21 mouse cellular contexts compared by ENCODE assay signal in the genomic region with DNA sequence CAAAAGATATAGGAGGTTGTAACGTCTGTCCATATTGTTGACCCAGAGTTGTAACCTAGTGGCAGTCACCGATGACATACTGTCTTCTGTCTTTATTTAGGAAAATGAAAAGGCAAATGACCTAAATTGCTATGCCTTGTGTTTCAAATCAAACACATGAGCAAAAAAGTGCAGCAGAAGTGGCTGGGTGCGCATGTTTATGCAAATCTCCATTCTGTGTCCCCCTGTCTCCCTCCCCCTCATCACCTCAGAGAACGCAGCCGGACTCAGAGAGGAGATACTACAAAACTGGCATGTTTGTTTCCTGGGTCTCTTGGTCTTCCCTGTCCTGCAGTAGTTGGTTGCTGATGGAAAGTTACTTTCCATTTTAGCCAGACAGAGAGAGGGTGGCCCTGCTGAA.
"Had no signal": no experiment of that assay in that cellular context is flagged by ENCODE, and none has a peak within 500 bp of the region (broad histone marks: within the 10 kb centered on the region; RNA-seq: fewer than 3 reads in every experiment).

No protein-coding gene starts in this region.

- H3K36me3 ChIP-seq: intestine, embryonic 15.5 days; kidney, embryonic 15.5 days; neural tube, embryonic 12.5 days; neural tube, embryonic 15.5 days had no signal

- H3K27ac ChIP-seq: intestine, embryonic 15.5 days; kidney, embryonic 15.5 days; left cerebral cortex, adult 2 months; liver, embryonic 14.5 days; neural tube, embryonic 12.5 days; neural tube, embryonic 15.5 days had no signal

- H3K4me2 ChIP-seq: intestine, embryonic 15.5 days; kidney, embryonic 15.5 days; midbrain, embryonic 11.5 days; neural tube, embryonic 12.5 days; neural tube, embryonic 15.5 days had no signal

- H3K9me3 ChIP-seq: intestine, embryonic 15.5 days; kidney, embryonic 15.5 days; neural tube, embryonic 15.5 days had no signal

- H3K4me1 ChIP-seq: neural tube, embryonic 12.5 days; neural tube, embryonic 15.5 days had no signal

- H3K4me3 ChIP-seq: intestine, embryonic 15.5 days; kidney, embryonic 15.5 days; left cerebral cortex, adult 2 months; neural tube, embryonic 12.5 days; neural tube, embryonic 15.5 days had no signal

- ATAC-seq: intestine, embryonic 15.5 days had no signal

- H3K27me3 ChIP-seq: intestine, embryonic 15.5 days; kidney, embryonic 15.5 days; neural tube, embryonic 12.5 days; neural tube, embryonic 15.5 days had no signal

- DNase-seq: kidney, adult 11 months; kidney, adult 8-10 months; kidney, postnatal 10 days; kidney, postnatal 36 days; layer of hippocampus, postnatal 36 days; lung, adult 2 months; lung, postnatal 14 days; lung, postnatal 4 days; midbrain, embryonic 14.5 days; retina, postnatal 1 day; right cerebral cortex, postnatal 25 days; spleen, adult 18-20 months; thymus, adult 2 months; thymus, postnatal 14 days had no signal

- H3K9ac ChIP-seq: intestine, embryonic 15.5 days; kidney, embryonic 15.5 days; liver, embryonic 14.5 days; neural tube, embryonic 12.5 days; neural tube, embryonic 15.5 days had no signal
